15 mouse cellular contexts compared by ENCODE assay signal in the genomic region with DNA sequence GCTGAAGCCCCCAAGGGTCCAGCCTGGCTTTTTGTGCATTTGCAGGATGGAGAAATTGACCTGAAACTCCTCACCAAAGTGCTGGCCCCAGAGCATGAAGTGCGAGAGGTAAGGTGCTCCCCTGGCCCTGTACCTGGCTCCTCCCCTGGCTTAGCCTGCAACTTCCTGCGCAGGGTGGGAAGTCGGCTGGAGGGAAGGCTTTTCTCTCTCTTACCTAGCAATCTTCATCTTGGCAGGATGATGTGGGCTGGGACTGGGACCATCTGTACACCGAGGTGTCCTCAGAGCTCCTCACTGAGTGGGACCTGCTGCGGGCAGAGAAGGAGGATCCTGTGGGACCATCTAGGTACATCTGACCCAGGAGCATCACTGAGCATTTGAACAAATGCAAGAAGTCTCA.
"Had no signal": no experiment of that assay in that cellular context is flagged by ENCODE, and none has a peak within 500 bp of the region (broad histone marks: within the 10 kb centered on the region; RNA-seq: fewer than 3 reads in every experiment).

No protein-coding gene starts in this region.

- H3K27me3 ChIP-seq: kidney, embryonic 15.5 days; liver, embryonic 13.5 days; stomach, embryonic 15.5 days had no signal

- DNase-seq: kidney, postnatal 10 days; kidney, postnatal 36 days; liver, embryonic 13.5 days; lung, adult 2 months; lung, postnatal 14 days; lung, postnatal 4 days; retina, postnatal 1 day; right cerebral cortex, postnatal 25 days; spleen, adult 18-20 months; thymus, postnatal 25 days had no signal

- H3K27ac ChIP-seq: liver, embryonic 13.5 days; neural tube, embryonic 13.5 days; stomach, embryonic 15.5 days had no signal

- H3K4me3 ChIP-seq: kidney, embryonic 15.5 days; liver, embryonic 13.5 days; midbrain, embryonic 12.5 days; myocyte; neural tube, embryonic 13.5 days; stomach, embryonic 15.5 days had no signal

- H3K9me3 ChIP-seq: kidney, embryonic 15.5 days; liver, embryonic 13.5 days; neural tube, embryonic 13.5 days; stomach, embryonic 15.5 days had no signal

- H3K36me3 ChIP-seq: kidney, embryonic 15.5 days; liver, embryonic 13.5 days; stomach, embryonic 15.5 days had no signal
